Mouse (Mus musculus) lung, postnatal 25 days (tissue): ENCODE data around the gene Hebp2.
"Not testable (repeated sequence)": the region's sequence is repeated elsewhere in the genome, so short reads cannot be mapped to it uniquely, and the experiment has no call there.

Source experiments
- DNase-seq: peaks from one replicate; pipeline ENCODE4 v3.0.0; 2022; ENCODE audit warnings: low spot score

Hebp2 gene

GRCm38 (mm10) chr10:18545813-18546235, at the start of gene Hebp2:
TSS of gene Hebp2 (minus strand) at chr10:18546076.
- DNase-seq = peak; percentile 26

- no peak for DNase-seq
Observed at GRCm38 (mm10) chr10:18589455-18589854, 43.6 kb upstream of the Hebp2 start.

- no peak for DNase-seq
Observed at GRCm38 (mm10) chr10:18584188-18584587, 38.3 kb upstream of the Hebp2 start.

- no peak for DNase-seq
Observed at GRCm38 (mm10) chr10:18572581-18572980, 26.7 kb upstream of the Hebp2 start.

- DNase-seq = peak; percentile 45
Observed at GRCm38 (mm10) chr10:18562940-18563339, 17.1 kb upstream of the Hebp2 start.

- DNase-seq = no peak
Observed at GRCm38 (mm10) chr10:18561445-18561844, 15.6 kb upstream of the Hebp2 start.

GRCm38 (mm10) chr10:18559076-18559475, 13.2 kb upstream of the Hebp2 start:
- DNase-seq = not testable (repeated sequence)

GRCm38 (mm10) chr10:18549321-18550216, 3.7 kb upstream of the Hebp2 start:
- no peak for DNase-seq

GRCm38 (mm10) chr10:18547381-18547780, 1.5 kb upstream of the Hebp2 start:
- DNase-seq = no peak

GRCm38 (mm10) chr10:18545309-18545708, 567 bp downstream of the Hebp2 start:
- DNase-seq = no peak

- no peak for DNase-seq
Observed at GRCm38 (mm10) chr10:18536889-18537288, 9.0 kb downstream of the Hebp2 start.

- DNase-seq = no peak
Observed at GRCm38 (mm10) chr10:18532293-18532692, 13.6 kb downstream of the Hebp2 start.

GRCm38 (mm10) chr10:18530161-18530560, 15.7 kb downstream of the Hebp2 start:
- no peak for DNase-seq

- no peak for DNase-seq
Observed at GRCm38 (mm10) chr10:18529177-18529576, 16.7 kb downstream of the Hebp2 start.

GRCm38 (mm10) chr10:18528475-18528874, 17.4 kb downstream of the Hebp2 start:
- DNase-seq = peak; percentile 20

- peak; percentile 31 for DNase-seq
Observed at GRCm38 (mm10) chr10:18527766-18528165, 18.1 kb downstream of the Hebp2 start.

- no peak for DNase-seq
Observed at GRCm38 (mm10) chr10:18526851-18527675, 18.8 kb downstream of the Hebp2 start.

GRCm38 (mm10) chr10:18526184-18526850, 19.6 kb downstream of the Hebp2 start:
- no peak for DNase-seq

GRCm38 (mm10) chr10:18525726-18526125, 20.1 kb downstream of the Hebp2 start:
- no peak for DNase-seq

- DNase-seq = no peak
Observed at GRCm38 (mm10) chr10:18525311-18525710, 20.6 kb downstream of the Hebp2 start.

GRCm38 (mm10) chr10:18522556-18522955, 23.3 kb downstream of the Hebp2 start:
- DNase-seq = no peak

- DNase-seq = no peak
Observed at GRCm38 (mm10) chr10:18511496-18511895, 34.4 kb downstream of the Hebp2 start.
